Mouse (Mus musculus) cerebellum, adult 2 months (tissue): ENCODE data around the gene Cd63.

Experiments
- CTCF ChIP-seq: fragments of 200-500 bp; IDR thresholded peaks from 2 replicates; pipeline ENCODE4 v1.5.1; 2011; ENCODE audit warnings: low read depth, mild to moderate bottlenecking, control low read depth, low read length, moderate library complexity, borderline replicate concordance; ENCODE audit not compliant: insufficient read depth
- POLR2A ChIP-seq: fragments of 200-500 bp; IDR thresholded peaks from 2 replicates; pipeline ENCODE4 v1.6.1; 2011; ENCODE audit warnings: low read length, control low read depth, borderline replicate concordance; ENCODE audit not compliant: insufficient read depth

DNA sequence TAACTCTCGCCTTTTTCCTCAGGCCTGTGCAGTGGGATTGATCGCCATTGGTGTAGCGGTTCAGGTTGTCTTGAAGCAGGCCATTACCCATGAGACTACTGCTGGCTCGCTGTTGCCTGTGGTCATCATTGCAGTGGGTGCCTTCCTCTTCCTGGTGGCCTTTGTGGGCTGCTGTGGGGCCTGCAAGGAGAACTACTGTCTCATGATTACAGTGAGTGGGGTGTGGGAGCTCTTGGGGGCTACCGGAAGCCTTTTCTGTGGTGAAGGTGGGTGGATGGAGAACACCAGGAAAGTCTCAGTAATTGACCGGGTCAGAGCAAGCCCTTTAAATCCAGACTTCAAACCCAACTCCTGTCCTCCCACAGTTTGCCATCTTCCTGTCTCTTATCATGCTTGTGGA is 10.6 kb downstream of the Cd63 start:
- TF ChIP-seq POLR2A = no peak
- TF ChIP-seq CTCF = no peak
